Mouse (Mus musculus): ENCODE data around the gene Irgq. TPM values are rescaled to one million over a fixed set of nuclear protein-coding genes. Genes with fewer than 3 reads are reported as not detected.

Irgq gene
- 15.3 and 16.0 TPM in 2 replicates for polyA plus RNA-seq (2012; rRNA removed)

GRCm38 (mm10) chr7:24530062-24530931, at the start of gene Irgq:
TSS of gene Irgq (plus strand) at chr7:24530689.

GRCm38 (mm10) chr7:24481474-24482207, 48.8 kb upstream of the Irgq start, which contains the start of gene Cadm4:
TSS of gene Cadm4 (plus strand) at chr7:24482023.

GRCm38 (mm10) chr7:24506838-24507725, 23.4 kb upstream of the Irgq start, which contains the start of gene Zfp428:
TSS of gene Zfp428 (plus strand) at chr7:24507006.

GRCm38 (mm10) chr7:24512355-24512754, 18.1 kb upstream of the Irgq start, which contains the start of gene AC161166.1:
TSS of gene AC161166.1 (minus strand) at chr7:24512455.

GRCm38 (mm10) chr7:24546068-24546614, 15.7 kb downstream of the Irgq start, which contains the start of the genes Pinlyp and Xrcc1:
TSS of gene Pinlyp (minus strand) at chr7:24546118.
TSS of gene Xrcc1 (plus strand) at chr7:24546289.

GRCm38 (mm10) chr7:24587330-24588105, 57.0 kb downstream of the Irgq start, which contains the start of the genes Ethe1 and Zfp575:
TSS of gene Ethe1 (plus strand) at chr7:24587543.
TSS of gene Zfp575 (minus strand) at chr7:24587641.

Other genes starting within 250 kb of the Irgq start
- gene Zfp61, start 229.5 kb upstream of the Irgq start, polyA plus RNA-seq (2012; rRNA removed), result 4.3 and 4.9 TPM in 2 replicates
- 4.4 TPM in 2 replicates for gene Zfp94, start 214.0 kb upstream of the Irgq start, polyA plus RNA-seq (2012; rRNA removed)
- gene Tescl, start 196.8 kb upstream of the Irgq start, polyA plus RNA-seq (2012; rRNA removed), result 1.5 and 1.9 TPM in 2 replicates
- gene Lypd5, start 181.5 kb upstream of the Irgq start, polyA plus RNA-seq (2012; rRNA removed), result not detected in 2 replicates
- gene Kcnn4, start 160.4 kb upstream of the Irgq start, polyA plus RNA-seq (2012; rRNA removed), result 136 and 140 TPM in 2 replicates
- gene Smg9, start 131.1 kb upstream of the Irgq start, polyA plus RNA-seq (2012; rRNA removed), result 49.2 and 51.1 TPM in 2 replicates
- 0.35 and 1.1 TPM in 2 replicates for gene Irgc1, start 78.4 kb upstream of the Irgq start, polyA plus RNA-seq (2012; rRNA removed)
- gene Plaur, start 68.2 kb upstream of the Irgq start, polyA plus RNA-seq (2012; rRNA removed), result 16.4 and 17.4 TPM in 2 replicates
- gene Cadm4, start 48.7 kb upstream of the Irgq start, polyA plus RNA-seq (2012; rRNA removed), result 8.6 and 12.3 TPM in 2 replicates
- 12.5 and 13.9 TPM in 2 replicates for gene Zfp428, start 23.7 kb upstream of the Irgq start, polyA plus RNA-seq (2012; rRNA removed)
- gene AC161166.1, start 18.2 kb upstream of the Irgq start, polyA plus RNA-seq (2012; rRNA removed), result not detected in 2 replicates
- 0.24 TPM in 1 of 2 replicates, not detected in the other for gene Pinlyp, start 15.4 kb downstream of the Irgq start, polyA plus RNA-seq (2012; rRNA removed)
- 29.9 and 34.7 TPM in 2 replicates for gene Xrcc1, start 15.6 kb downstream of the Irgq start, polyA plus RNA-seq (2012; rRNA removed)
- 766 and 787 TPM in 2 replicates for gene Ethe1, start 56.9 kb downstream of the Irgq start, polyA plus RNA-seq (2012; rRNA removed)
- gene Zfp575, start 57.0 kb downstream of the Irgq start, polyA plus RNA-seq (2012; rRNA removed), result 1.2 and 1.7 TPM in 2 replicates
- gene Phldb3, start 80.1 kb downstream of the Irgq start, polyA plus RNA-seq (2012; rRNA removed), result 4.4 and 5.2 TPM in 2 replicates
- 0.17 TPM in 1 of 2 replicates, not detected in the other for gene Lypd3, start 105.9 kb downstream of the Irgq start, polyA plus RNA-seq (2012; rRNA removed)
- gene Tex101, start 146.0 kb downstream of the Irgq start, polyA plus RNA-seq (2012; rRNA removed), result not detected in 2 replicates
- gene BC049730, start 178.6 kb downstream of the Irgq start, polyA plus RNA-seq (2012; rRNA removed), result not detected in 2 replicates
- gene Gm4763, start 196.2 kb downstream of the Irgq start, polyA plus RNA-seq (2012; rRNA removed), result not detected in 2 replicates
- 106 and 208 TPM in 2 replicates for gene Cd177, start 229.6 kb downstream of the Irgq start, polyA plus RNA-seq (2012; rRNA removed)
- 37.8 and 48.8 TPM in 2 replicates for gene Ceacam10, start 246.5 kb downstream of the Irgq start, polyA plus RNA-seq (2012; rRNA removed)